26 mouse cellular contexts compared by ENCODE assay signal in genomic region chrX:113084171-113084570, GRCm38 (mm10).
"Had no signal": no experiment of that assay in that cellular context is flagged by ENCODE, and none has a peak within 500 bp of the region (broad histone marks: within the 10 kb centered on the region; RNA-seq: fewer than 3 reads in every experiment).

No protein-coding gene starts in this region.

- H3K27me3 ChIP-seq: heart, embryonic 13.5 days; heart, embryonic 15.5 days; hindbrain, embryonic 13.5 days; hindbrain, embryonic 15.5 days; kidney, embryonic 15.5 days; limb, embryonic 12.5 days; liver, embryonic 13.5 days had no signal

- ATAC-seq: intestine, embryonic 16.5 days had no signal

- H3K9me3 ChIP-seq: heart, embryonic 13.5 days; heart, embryonic 15.5 days; hindbrain, embryonic 13.5 days; hindbrain, embryonic 15.5 days; kidney, embryonic 15.5 days; limb, embryonic 10.5 days; limb, embryonic 12.5 days; liver, embryonic 13.5 days had no signal

- H3K4me2 ChIP-seq: heart, embryonic 11.5 days; heart, embryonic 13.5 days; heart, embryonic 15.5 days; hindbrain, embryonic 13.5 days; hindbrain, embryonic 15.5 days; kidney, embryonic 15.5 days; limb, embryonic 12.5 days; liver, embryonic 11.5 days; liver, embryonic 13.5 days had no signal

- DNase-seq: gastrocnemius, postnatal 14 days; gastrocnemius, postnatal 36 days; heart, adult 11 months; heart, adult 2 months; heart, postnatal 14 days; heart, postnatal 36 days; kidney, adult 11 months; kidney, adult 2 months; kidney, adult 9 months; kidney, postnatal 14 days; kidney, postnatal 36 days; layer of hippocampus, adult 9-11 months; liver; liver, embryonic 13.5 days had no signal

- H3K27ac ChIP-seq: heart, adult 2 months; heart, embryonic 13.5 days; heart, embryonic 15.5 days; hindbrain, embryonic 13.5 days; hindbrain, embryonic 15.5 days; kidney, embryonic 15.5 days; kidney, postnatal 0 days; left cerebral cortex, adult 2 months; limb, embryonic 10.5 days; limb, embryonic 12.5 days; liver, embryonic 13.5 days had no signal

- H3K4me3 ChIP-seq: heart, adult 2 months; heart, embryonic 13.5 days; heart, embryonic 15.5 days; hindbrain, embryonic 13.5 days; hindbrain, embryonic 15.5 days; kidney, embryonic 15.5 days; left cerebral cortex, adult 2 months; limb, embryonic 10.5 days; limb, embryonic 12.5 days; liver, embryonic 13.5 days had no signal

- H3K9ac ChIP-seq: heart, embryonic 13.5 days; heart, embryonic 15.5 days; hindbrain, embryonic 13.5 days; hindbrain, embryonic 15.5 days; kidney, embryonic 15.5 days; limb, embryonic 12.5 days; liver, embryonic 13.5 days had no signal

- H3K36me3 ChIP-seq: heart, embryonic 13.5 days; heart, embryonic 15.5 days; hindbrain, embryonic 13.5 days; hindbrain, embryonic 15.5 days; kidney, embryonic 15.5 days; limb, embryonic 10.5 days; limb, embryonic 12.5 days; liver, embryonic 13.5 days had no signal

- H3K4me1 ChIP-seq: heart, embryonic 13.5 days; heart, embryonic 15.5 days; hindbrain, embryonic 13.5 days; hindbrain, embryonic 15.5 days; kidney, embryonic 15.5 days; limb, embryonic 10.5 days; limb, embryonic 12.5 days; liver, embryonic 13.5 days had no signal
